Mouse (Mus musculus) fat pad, adult 2 months (tissue): Measurements from ENCODE around the gene Lmln.
"Not testable (repeated sequence)": the region's sequence is repeated elsewhere in the genome, so short reads cannot be mapped to it uniquely, and the experiment has no call there.

Experiments
- DNase-seq: peaks from one replicate; pipeline ENCODE4 v3.0.0-alpha.2; 2011; ENCODE audit warnings: low read depth, low spot score; ENCODE audit errors: extremely low read depth

Lmln gene

DNA sequence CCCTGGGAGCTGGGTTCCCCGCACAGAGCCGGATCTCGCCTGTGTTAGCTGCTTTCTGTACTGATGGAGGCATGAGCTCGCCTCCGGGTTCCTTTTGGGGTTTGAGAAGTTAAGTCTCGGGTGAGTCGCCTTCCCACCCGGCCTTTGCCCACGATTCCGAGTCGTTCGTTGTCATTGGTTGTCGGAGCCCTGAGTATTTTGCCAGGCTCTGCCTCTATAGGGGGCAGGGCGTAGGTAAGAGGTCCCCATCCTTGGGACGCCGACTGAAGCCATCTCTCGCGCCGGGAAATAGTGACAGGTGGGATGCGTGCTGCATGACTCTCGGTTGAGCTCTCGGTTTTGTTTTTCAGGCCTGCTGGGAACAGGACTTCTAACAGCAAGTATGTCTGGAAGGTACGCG lies 5.5 kb upstream of the Lmln start:
- no peak for DNase-seq

DNA sequence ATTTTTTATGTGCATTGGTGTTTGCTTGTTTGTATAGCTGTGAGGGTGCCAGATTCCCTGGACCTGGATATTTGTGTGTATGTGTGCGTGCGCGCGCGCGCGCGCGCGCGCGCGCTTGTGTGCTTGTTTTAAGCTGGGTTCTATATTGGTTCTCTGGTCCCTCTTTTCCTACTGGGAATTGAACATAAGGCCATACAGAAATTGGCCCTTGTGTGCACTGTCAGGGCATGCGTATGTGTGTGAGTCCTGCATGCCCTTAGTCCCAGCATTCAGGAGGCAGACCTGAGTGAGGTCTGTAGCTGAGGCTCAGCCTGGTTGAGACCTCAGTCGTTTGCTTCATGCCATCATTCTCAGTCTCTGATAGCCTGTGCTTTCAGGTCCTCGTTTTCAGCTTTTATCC lies 4.3 kb upstream of the Lmln start:
- DNase-seq: no peak

DNA sequence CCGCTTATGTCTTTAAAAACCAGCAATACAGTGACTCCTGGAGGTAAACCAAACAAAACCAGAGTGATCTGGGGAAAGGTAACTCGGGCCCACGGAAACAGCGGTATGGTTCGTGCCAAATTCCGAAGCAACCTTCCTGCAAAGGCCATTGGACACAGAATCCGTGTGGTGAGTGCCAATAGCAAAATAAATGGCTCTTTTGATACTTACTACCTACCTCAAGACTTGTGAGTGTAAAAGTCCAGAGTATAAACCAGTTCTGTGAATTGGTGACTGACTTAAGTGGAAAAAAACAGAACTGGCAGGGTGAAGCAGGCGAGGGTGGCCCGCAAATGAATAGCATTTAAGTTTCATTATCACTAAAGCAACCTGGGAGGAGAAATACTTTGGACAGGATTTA lies 3.7 kb upstream of the Lmln start:
- DNase-seq: not testable (repeated sequence)

DNA sequence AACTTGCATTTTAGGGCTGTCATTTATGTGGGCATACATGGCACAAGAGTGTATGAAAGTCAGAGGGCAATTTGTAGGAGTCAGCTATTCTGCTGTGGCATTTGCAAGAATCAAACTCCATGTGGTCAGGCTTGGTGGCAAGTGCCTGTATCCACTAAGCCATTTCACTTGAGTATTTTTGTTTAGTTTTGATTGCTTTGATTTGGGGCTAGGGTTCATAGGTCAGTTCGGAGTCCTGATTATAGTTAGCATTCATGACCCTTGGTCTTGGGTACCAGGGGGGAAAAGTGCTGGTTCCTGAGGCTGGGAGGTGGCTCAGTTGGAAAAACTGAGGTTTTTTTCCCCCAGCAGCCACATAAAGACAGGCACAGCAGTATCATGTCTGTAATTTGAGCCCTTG lies 2.9 kb upstream of the Lmln start:
- no peak for DNase-seq

DNA sequence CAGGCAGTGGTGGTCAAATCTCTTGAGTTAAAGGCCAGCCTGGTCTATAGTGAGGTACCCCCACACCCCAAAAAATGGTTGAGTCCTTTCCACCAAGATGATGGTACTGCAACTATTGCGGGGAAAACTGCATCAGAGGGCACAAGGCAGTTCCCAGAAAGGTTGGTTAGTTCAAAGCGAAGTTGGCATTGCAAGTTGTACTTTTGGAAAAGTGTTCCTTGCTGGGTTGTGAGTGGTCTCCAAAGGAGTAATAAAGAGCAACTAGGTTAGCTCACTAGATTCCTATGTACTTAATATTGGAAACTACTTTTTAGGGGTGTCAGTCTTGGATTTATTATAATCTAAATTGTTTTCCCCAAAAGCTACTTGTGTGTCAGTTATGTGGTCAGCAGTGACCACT lies 1.4 kb upstream of the Lmln start:
- no peak for DNase-seq

DNA sequence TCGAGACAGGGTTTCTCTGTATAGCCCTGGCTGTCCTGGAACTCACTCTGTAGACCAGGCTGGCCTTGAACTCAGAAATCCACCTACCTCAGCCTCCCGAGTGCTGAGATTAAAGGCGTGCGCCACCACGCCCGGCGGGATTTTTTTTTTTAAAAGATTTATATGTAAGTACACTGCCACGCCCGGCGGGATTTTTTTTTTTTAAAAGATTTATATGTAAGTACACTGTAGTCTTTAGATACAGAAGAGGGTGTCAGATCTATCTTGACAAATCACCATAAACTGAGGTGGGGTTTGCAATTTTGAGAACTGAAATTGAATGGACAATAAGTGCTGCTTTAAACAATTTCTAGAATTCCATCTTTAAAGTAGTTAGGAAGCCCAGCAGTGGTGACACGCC lies 921 bp upstream of the Lmln start:
- DNase-seq: no peak

DNA sequence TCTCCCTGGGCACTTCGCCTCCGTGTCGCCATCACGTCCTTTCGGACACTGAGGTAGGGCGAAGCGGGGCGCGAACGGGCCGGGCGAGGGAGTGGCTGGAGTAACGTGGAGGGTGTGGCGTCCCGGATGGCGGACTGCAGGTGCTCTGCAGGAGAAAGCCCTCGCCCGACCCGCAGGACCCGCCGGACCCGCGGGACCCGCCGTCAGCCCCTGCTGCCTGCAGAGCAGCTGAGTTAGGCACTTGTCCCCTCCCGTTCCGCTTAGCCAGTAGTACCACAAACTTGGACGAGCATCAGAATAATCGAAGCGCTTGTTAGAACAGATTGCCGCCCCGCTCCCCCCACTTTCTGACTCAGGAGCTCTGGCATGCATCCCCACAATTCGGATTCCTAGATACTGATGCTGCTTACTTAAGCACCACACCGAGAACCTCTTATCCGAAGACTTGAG lies 386 bp downstream of the Lmln start:
- no peak for DNase-seq

DNA sequence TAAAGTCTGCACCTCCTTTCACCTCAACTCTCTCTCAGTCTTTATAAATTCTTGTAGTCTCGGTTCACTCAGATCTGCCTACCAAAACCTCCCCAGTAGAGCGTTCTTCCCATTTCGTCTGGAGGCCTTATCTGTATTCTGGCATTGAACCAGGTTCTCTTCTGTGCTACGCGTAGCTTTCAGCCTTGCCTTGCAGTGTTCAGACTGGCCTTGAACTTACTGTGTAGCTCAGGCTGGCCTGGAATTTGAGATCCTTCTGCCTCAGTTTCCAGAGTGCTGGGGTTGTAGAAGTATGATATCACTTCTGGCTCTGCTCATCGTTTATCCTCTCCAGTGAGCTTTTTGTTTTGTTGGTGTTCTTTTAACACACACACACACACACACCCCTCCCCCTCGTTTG lies 946 bp downstream of the Lmln start:
- DNase-seq: no peak

DNA sequence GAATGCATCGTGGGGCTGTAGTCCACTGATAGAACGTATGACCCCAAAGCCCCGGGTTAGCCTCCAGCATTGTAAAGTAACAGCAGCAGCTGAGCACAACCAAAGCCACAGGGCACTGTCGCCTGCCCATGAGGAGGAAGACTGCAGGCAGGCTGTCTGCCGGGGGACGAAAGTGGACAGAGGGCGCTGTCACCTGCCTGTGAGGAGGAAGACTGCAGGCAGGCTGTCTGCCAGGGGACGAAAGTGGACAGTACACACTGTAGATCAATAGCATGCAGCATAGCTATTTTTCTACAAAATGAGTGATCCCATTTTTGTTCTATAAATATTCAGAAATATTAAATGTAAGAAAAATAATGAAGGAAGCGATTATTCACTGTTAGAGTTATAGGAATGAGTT lies 2.3 kb downstream of the Lmln start:
- DNase-seq: no peak

GRCm38 (mm10) chr16:33070928-33071327 lies 8.6 kb downstream of the Lmln start:
- no peak for DNase-seq

DNA sequence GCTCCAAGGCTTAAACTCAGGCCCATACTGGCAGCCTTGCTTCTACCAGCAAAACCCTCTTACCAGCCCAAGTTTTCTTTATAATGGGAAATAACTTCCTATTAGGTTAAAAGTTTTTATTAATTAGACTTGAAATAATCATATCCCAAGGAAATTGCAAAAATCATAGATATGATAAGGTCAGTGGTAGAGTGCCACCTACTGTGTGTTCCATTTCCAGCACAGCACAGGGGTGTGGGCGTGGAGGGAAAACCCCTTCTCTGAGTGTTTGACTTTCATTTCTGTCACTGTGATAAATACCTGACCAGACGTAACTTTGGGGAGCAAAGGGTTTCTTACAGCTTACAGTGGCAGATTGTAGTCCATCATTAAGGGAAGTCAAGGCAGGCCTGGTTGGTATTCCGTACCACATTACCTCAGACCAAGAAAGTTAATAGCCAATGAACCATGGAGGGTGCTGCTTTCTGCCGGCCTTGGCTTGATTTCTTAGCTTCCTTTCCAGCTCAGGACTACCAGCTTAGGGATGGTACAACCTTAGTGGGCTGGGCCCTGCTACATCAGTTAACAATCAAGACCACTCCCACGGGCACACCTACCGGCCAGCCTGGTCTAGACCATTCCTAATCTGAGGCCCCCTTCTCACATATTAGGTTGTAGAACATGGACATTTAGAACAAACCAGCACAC lies 10.7 kb downstream of the Lmln start:
- no peak for DNase-seq

GRCm38 (mm10) chr16:33074967-33075366 lies 12.6 kb downstream of the Lmln start:
- no peak for DNase-seq

GRCm38 (mm10) chr16:33076078-33076477 lies 13.8 kb downstream of the Lmln start:
- DNase-seq: no peak

DNA sequence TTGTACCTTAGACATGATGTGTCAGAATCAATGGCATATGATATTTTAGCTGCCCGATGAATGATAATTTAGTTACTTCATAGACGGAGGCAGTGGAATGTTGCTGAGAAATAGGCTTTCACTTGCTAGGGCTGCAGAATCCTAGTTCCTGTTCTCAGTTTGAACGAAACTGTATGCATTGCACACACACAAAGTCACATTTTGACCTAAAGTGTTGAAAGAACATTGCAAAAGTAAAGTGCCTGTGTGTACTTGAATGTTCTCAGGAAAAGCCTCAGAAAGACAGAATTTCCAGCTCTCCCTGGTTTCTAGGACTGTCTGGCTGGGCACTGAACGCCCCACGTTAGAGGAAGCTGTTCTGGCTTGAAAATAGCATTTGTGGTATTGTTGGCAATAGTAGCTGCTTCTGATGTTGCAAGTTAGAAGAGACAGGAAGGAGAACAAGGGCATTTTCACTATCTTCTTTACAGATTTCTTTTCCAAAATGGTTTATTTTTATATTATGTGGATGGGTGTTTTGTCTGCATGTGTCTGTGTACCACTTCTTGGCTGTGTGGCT lies 14.8 kb downstream of the Lmln start:
- no peak for DNase-seq

- DNase-seq: no peak
Observed at GRCm38 (mm10) chr16:33080063-33080462, 17.7 kb downstream of the Lmln start.

DNA sequence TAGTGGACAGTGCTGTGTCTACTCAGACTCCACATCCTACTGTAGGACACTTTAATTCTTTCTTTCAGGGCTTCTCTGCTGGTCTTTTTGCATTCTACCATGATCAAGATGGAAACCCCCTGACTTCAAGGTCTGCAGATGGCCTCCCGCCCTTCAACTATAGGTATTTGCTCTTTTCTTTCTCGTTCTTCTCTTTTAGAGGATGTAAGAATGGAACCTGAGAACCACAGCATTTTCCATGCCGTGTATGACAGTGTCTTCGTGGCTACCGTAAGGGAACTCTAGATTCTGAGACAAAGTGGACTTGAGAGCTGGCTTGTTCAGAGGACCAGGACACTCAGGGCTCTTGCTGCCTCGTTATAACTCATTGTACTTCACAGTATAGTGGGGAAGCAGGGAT lies 20.6 kb downstream of the Lmln start:
- DNase-seq: no peak

GRCm38 (mm10) chr16:33083996-33084395 lies 21.7 kb downstream of the Lmln start:
- DNase-seq: no peak

DNA sequence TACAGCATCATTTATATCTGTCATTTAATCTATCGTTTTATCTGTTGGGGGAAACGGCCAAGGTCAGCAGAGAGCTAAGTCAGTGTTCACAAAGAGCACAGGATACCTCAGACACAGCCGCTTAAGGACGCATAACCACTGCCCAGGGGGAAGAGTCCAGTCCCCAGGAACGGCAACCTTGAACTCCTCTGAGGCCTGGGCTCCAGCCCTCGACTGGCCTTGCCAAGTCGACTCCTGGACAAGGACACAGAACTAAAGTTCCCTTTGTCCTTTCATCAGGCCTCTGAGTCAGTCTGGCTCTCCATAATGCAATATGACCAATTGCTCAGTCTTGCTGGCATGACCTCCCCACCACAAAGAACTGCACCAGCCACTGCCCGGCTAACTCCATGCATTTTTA lies 23.3 kb downstream of the Lmln start:
- DNase-seq: no peak

GRCm38 (mm10) chr16:33113726-33114125 lies 51.4 kb downstream of the Lmln start:
- no peak for DNase-seq

DNA sequence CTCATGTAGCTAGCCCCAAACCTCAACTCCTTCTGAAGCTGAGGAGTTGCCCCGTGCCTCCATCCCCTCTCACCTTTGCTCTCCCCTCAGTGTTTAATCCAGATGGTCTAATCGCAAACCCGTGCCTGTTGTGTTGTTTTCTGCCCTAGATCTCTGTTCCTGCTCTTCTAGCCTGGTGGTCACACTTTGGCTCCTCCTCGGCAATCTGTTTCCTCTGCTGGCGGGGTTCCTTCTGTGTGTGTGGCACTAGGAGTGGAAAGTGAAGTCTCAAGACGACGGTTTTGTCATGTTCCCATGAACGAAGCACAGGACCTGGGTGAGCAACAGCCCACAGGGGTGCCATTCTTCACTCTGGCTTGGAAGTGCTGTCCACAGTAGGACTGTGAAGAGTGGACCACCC lies 61.1 kb downstream of the Lmln start:
- DNase-seq: no peak

DNA sequence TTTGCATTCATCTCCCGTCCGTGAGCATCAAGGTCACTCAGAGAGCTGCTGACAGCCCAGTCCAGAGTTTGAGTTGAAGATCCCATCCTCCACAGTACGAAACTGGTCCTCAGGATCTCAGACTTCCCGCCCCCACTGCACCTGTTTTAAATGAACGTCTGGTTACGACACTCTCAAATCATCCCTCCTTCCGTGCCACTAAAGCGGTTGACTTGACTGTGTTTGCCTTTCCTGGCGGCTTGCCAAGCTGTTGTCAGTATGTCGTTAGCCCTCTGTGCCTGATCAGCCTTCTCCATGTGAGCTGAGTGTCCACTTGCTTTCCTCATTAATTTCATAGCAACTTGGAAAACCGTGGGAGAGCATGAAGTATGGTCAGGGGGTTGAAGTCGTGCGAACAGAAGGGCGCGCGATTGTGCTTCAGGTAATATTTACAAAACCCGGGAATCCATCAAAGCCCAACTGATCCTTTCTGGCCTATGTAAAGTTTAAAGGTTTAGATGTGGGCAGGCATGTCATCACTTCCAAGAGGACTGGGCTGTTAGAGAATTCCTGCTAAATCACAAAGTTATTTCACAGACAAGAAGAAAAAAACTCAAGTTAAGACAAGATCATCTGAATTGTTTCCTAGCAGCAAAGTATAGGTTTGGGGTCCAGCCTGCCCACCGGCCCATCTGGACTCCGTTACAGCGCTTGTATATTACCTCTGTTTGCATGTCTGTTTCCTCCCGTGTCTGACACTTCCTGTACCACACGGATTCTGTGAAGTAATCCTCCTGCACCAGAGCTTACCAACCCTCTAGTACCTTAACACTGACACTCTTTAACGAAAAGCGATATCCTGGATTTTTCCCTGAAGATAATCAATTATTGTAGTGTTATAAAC lies 61.9 kb downstream of the Lmln start:
- DNase-seq: no peak

GRCm38 (mm10) chr16:33127052-33127451 lies 64.7 kb downstream of the Lmln start:
- no peak for DNase-seq
